Mouse (Mus musculus) erythroblast, embryonic 14.5 days (primary cell): ENCODE data around the gene Vmn1r3. TPM values are rescaled to one million over a fixed set of nuclear protein-coding genes. Genes with fewer than 3 reads are reported as not detected.
"Not testable (repeated sequence)": the region's sequence is repeated elsewhere in the genome, so short reads cannot be mapped to it uniquely, and the experiment has no call there.

Experiments used
- H3K27me3 ChIP-seq: 2 replicates; pipeline ENCODE4 v1.6.1; 2012; ENCODE audit warnings: inconsistent platforms; ENCODE audit not compliant: control insufficient read depth
- H3K36me3 ChIP-seq: 2 replicates; pipeline ENCODE4 v1.6.1; 2012; ENCODE audit warnings: mild to moderate bottlenecking, inconsistent platforms; ENCODE audit not compliant: control insufficient read depth
- H3K4me1 ChIP-seq: 2 replicates; pipeline ENCODE4 v1.6.1; 2012; ENCODE audit warnings: inconsistent platforms; ENCODE audit not compliant: control insufficient read depth
- H3K4me3 ChIP-seq: replicated peaks from 2 replicates; pipeline ENCODE3; 2012; ENCODE audit warnings: moderate library complexity, mild to moderate bottlenecking, inconsistent platforms
- H3K9me3 ChIP-seq: 2 replicates; pipeline ENCODE4 v1.6.1; 2012; ENCODE audit warnings: low read length, inconsistent platforms, mixed read lengths; ENCODE audit not compliant: control insufficient read depth
- GATA1 ChIP-seq: IDR thresholded peaks from 2 replicates; pipeline ENCODE4 v1.6.1; 2012; ENCODE audit warnings: low read length, inconsistent platforms, mixed read lengths
- TAL1 ChIP-seq: IDR thresholded peaks from 3 replicates; pipeline ENCODE4 v1.6.1; 2012; ENCODE audit warnings: low read length, inconsistent platforms, mixed read lengths
- polyA plus RNA-seq: library from polyadenylated mRNA; stranded (reverse); fragments of >175 nt; gene quantifications from 2 replicates; pipeline ENCODE4 v1.2.3, GENCODE M21; 2012

Vmn1r3 gene
- polyA plus RNA-seq, result not detected in 2 replicates

DNA sequence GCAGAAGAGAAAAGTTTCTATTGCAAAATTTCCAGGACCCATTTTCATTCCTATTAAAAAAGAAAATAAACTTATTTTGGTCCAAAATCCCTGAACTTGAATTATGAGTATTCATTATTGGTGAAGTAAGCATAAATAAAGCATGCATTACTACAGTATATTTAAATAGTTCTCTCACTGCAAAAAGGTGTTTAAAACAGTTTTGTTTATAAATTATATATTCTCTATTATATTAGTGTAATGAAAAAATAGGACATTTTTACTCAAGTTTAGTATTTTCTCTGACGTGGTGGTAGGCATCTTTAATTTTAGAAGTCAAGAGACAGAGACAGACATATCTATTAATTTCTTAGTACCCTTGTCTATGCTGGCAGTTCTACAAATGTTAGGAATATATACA, at the start of gene Vmn1r3:
TSS of gene Vmn1r3 (minus strand) at position 101 of the 400 bp plus-strand sequence.
- not testable (repeated sequence) for H3K4me1 ChIP-seq, H3K9me3 ChIP-seq, H3K4me3 ChIP-seq, H3K36me3 ChIP-seq, H3K27me3 ChIP-seq

DNA sequence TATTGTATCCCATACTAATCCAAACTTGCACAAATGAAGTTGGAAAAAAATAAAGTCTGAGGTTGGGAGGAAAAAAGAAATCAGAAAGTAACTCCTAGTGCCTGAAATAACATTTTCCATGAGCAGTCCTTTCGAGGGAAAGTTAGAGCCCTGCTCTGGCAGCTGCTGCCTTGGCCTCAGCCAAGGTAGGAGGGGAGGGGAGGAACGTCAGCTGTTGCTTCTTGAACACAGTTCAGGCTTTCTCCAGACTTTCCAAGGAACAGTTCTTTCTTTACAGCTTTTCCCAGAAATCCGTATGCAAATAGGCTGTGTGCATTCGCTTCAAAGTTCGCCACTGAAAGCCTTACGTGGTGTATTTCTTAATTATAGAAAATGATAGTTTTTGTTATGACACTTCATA, 46.9 kb upstream of the Vmn1r3 start:
- TF ChIP-seq GATA1, result no peak
- no peak for TF ChIP-seq TAL1
- Histone ChIP-seq H3K4me1 (peaks cover 8% of the 10 kb centered on the region), H3K27me3 (peaks cover 3% of the 10 kb centered on the region), H3K9me3 (peaks cover 17% of the 10 kb centered on the region), H3K36me3 (no peaks in the 10 kb centered on the region), H3K4me3 (no peak overlapping the region)

DNA sequence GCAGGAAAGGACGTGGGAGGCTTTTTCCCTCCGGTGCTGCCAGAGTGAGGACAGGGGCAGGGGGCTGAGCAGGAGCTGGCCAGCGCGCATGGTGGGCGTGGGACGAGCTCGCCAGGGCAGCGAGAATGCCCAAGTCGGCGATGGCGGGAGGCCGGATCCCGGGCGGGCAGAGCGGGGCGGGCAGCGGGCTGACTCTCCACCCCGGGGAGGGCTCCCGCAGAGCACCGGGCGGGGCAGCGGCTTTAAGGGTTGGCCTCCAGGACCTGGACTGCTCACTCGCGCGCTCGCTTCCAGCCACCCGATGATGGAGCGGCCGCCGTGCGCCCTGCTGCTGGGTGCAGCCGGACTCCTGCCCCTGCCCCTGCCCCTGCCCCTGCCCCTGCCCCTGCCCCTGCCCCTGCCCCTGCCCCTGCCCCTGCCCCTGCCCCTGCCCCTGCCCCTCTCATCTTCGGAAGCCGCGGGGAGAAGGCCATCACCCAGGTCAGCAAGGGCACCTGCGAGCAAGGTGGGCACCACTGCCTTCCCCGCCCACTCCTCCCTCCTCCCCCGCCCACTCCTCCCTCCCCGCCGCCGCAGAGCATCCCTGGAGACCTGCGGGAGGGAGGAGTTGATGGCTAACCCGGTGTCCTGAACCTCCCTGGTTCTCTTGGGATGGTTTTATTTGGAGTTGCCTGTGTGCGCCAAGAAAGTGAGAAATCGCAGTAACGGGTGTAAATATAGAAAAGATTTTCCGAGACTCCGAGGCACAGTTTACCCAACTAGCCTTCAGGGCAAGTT, 45.9 kb upstream of the Vmn1r3 start:
- Histone ChIP-seq H3K4me1 (peaks cover 8% of the 10 kb centered on the region), H3K9me3 (peaks cover 20% of the 10 kb centered on the region), H3K36me3 (no peaks in the 10 kb centered on the region), H3K27me3 (peaks cover 3% of the 10 kb centered on the region), H3K4me3 (peak overlapping the region; percentile 58)
- no peak for TF ChIP-seq GATA1
- no peak for TF ChIP-seq TAL1

- H3K27me3 ChIP-seq, result peaks cover 3% of the 10 kb centered on the region
- peaks cover 8% of the 10 kb centered on the region for H3K4me1 ChIP-seq
- TF ChIP-seq TAL1, result no peak
- no peak for TF ChIP-seq GATA1
- no peak overlapping the region for H3K4me3 ChIP-seq
- H3K36me3 ChIP-seq, result no peaks in the 10 kb centered on the region
- H3K9me3 ChIP-seq, result peaks cover 29% of the 10 kb centered on the region
Observed at GRCm38 (mm10) chr4:3229532-3229931, 44.4 kb upstream of the Vmn1r3 start.

DNA sequence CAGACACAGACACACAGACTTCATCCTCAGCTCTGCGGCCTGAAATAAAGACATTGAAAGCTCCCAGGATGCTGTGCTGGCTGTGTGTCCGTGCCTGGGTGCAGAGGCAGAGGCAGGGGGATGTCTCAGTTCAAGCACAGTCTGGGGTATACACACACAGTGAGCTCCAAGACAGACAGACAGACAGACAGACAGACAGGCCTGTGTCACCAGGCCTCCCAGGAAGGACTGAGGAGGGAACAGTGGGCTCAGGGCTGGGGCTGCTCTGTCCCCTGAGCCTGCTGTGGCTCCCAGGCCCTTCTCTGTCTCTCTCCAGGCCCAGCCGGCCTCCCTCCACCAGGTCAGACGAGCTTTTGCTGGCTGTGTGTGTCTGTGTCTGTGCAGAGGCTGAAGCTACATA, 43.3 kb upstream of the Vmn1r3 start:
- Histone ChIP-seq H3K4me1 (peaks cover 8% of the 10 kb centered on the region), H3K4me3 (no peak overlapping the region), H3K27me3 (peaks cover 3% of the 10 kb centered on the region), H3K36me3 (no peaks in the 10 kb centered on the region), H3K9me3 (peaks cover 29% of the 10 kb centered on the region)
- TF ChIP-seq TAL1 (no peak), GATA1 (no peak)

GRCm38 (mm10) chr4:3227751-3228150, 42.6 kb upstream of the Vmn1r3 start:
- no peak for TF ChIP-seq TAL1
- no peak for TF ChIP-seq GATA1
- Histone ChIP-seq H3K36me3 (no peaks in the 10 kb centered on the region), H3K9me3 (peaks cover 29% of the 10 kb centered on the region), H3K27me3 (peaks cover 3% of the 10 kb centered on the region), H3K4me3 (no peak overlapping the region), H3K4me1 (peaks cover 8% of the 10 kb centered on the region)

DNA sequence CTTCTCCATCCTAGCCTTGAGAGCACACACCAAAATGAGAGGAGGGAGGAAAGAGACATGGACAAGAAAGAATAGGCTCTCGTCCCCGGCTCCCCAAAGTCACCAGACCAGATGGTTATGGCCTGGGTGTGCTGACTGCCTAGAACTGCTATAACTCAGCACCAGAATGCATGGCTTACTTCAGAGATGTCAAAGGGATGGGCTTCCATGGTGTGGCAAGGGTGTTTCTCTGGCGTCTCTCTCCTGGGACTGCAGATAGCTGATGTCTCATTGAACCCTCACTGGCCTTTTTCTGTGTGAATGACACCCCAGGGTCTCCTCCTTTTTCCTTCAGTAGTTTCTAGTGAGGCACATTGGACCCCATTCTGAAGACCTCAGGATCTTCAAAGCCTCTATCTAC, 41.3 kb upstream of the Vmn1r3 start:
- Histone ChIP-seq H3K4me3 (no peak overlapping the region), H3K27me3 (no peaks in the 10 kb centered on the region), H3K4me1 (peaks cover 8% of the 10 kb centered on the region), H3K9me3 (peaks cover 27% of the 10 kb centered on the region), H3K36me3 (no peaks in the 10 kb centered on the region)
- TF ChIP-seq GATA1, result no peak
- no peak for TF ChIP-seq TAL1

GRCm38 (mm10) chr4:3225416-3225815, 40.3 kb upstream of the Vmn1r3 start:
- not testable (repeated sequence) for H3K27me3 ChIP-seq, H3K4me3 ChIP-seq, H3K4me1 ChIP-seq, H3K36me3 ChIP-seq
- H3K9me3 ChIP-seq, result peaks cover 27% of the 10 kb centered on the region

- not testable (repeated sequence) for H3K36me3 ChIP-seq, H3K4me1 ChIP-seq, H3K4me3 ChIP-seq, H3K27me3 ChIP-seq
- peaks cover 26% of the 10 kb centered on the region for H3K9me3 ChIP-seq
Observed at GRCm38 (mm10) chr4:3224848-3225247, 39.7 kb upstream of the Vmn1r3 start.

DNA sequence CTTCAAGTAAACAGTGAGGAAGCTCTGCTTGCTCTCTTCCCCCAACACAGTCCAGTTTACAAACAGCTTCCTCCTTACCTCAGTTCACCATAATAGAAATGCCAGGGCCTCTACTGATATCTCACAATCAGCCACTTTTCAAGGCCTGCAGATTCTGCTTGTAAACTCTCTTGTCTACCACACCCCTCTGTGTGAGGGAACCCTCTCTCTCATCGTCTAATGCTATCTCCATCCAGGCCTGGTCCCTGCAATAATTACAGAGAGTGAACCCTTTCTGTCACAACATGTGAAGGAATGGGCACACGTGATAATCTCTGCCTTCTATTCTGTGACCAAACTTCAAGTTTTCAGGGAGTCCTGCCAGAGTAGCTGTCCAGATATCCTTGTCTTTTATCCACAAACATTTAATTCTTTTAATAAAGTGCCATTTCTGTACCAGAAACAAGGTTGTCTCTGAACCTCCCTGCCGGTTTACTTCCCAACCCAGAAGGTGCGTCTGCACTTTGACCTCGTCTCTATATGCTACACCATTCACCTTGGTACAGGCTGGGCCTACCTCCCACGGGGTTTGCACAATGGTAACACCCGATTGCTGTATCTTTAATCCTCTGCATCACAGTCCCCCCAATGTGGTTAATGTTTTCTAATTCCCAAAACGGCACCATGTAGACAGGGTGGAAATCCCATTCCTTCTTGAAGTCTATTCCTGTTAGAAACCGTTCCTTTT, 38.5 kb upstream of the Vmn1r3 start:
- H3K27me3 ChIP-seq, H3K4me3 ChIP-seq, H3K36me3 ChIP-seq, H3K4me1 ChIP-seq: not testable (repeated sequence)
- H3K9me3 ChIP-seq, result peaks cover 20% of the 10 kb centered on the region

DNA sequence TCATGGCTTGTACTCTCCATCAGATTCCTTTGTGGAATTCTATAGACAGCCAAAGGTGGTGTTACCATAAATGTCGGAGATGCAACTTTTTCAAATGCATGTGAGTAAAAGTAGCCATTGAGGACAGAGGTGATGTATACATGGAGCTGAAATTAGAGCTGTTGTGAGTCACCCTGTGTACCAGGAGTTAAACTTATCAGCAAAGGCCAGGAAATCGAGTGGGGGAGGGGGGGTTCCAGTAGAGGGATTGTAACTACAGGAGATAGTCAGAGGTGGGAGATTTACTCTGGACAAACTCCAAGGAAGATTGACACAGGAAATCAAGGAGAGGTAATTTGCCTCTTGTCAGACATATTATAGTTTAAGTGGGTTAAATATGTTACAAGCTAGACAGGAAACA, 31.2 kb upstream of the Vmn1r3 start:
- H3K4me1 ChIP-seq, H3K4me3 ChIP-seq, H3K9me3 ChIP-seq, H3K27me3 ChIP-seq, H3K36me3 ChIP-seq: not testable (repeated sequence)

DNA sequence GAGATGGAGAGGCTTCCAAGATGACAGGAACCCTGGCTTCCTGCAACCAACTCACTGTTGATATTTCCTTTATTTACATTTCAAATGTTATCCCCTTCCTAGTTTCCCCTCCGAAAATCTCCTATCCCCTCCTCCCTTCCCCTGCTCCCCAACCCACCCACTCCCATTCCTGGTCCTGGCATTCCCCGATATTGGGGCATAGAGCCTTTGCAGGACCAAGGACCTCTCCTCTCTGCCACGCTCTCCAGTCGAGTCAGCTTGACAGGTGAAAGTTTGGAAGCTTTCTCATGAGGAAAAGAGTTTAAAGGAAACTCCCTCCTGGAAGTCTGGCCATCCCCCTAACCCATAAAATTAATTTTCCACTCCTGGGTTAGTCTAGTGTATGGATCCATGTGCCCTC, 28.2 kb upstream of the Vmn1r3 start:
- H3K4me3 ChIP-seq, H3K36me3 ChIP-seq, H3K4me1 ChIP-seq, H3K27me3 ChIP-seq, H3K9me3 ChIP-seq: not testable (repeated sequence)

- not testable (repeated sequence) for H3K36me3 ChIP-seq, H3K9me3 ChIP-seq, H3K27me3 ChIP-seq, H3K4me3 ChIP-seq, H3K4me1 ChIP-seq
Observed at GRCm38 (mm10) chr4:3209643-3210217, 24.6 kb upstream of the Vmn1r3 start.
